Mouse (Mus musculus): ENCODE measurements at regions not wholly inside any gene's neighbourhood (a gene's known extent, or its start where the extent isn't known, plus 50 kb on each side); places are given as distances from the start of the nearest gene placed in this dataset.

- no peak overlapping the region for H3K4me2 ChIP-seq
- H3K27me3 ChIP-seq, result no peaks in the 10 kb centered on the region
- no peaks in the 10 kb centered on the region for H3K36me3 ChIP-seq
- 86% methylated on average over 10 of the region's 10 CpGs for WGBS
- no peak overlapping the region for H3K27ac ChIP-seq
- H3K4me1 ChIP-seq, result no peaks in the 10 kb centered on the region
- H3K9ac ChIP-seq, result no peak overlapping the region
- H3K9me3 ChIP-seq, result no peaks in the 10 kb centered on the region
- no peak for ATAC-seq (ENCODE audit: borderline replicate concordance, extremely low read depth, low FRiP score, low TSS enrichment)
- no peak overlapping the region for H3K4me3 ChIP-seq
Measured at GRCm38 (mm10) chr4:140423791-140424190, 177.2 kb upstream of the Igsf21 start.

GRCm38 (mm10) chr4:140421926-140422585, 175.5 kb upstream of the Igsf21 start:
- Histone ChIP-seq H3K4me2 (no peak overlapping the region), H3K27ac (no peak overlapping the region), H3K9ac (no peak overlapping the region), H3K9me3 (no peaks in the 10 kb centered on the region), H3K4me3 (no peak overlapping the region), H3K4me1 (no peaks in the 10 kb centered on the region), H3K27me3 (no peaks in the 10 kb centered on the region), H3K36me3 (no peaks in the 10 kb centered on the region)
- 54% methylated on average over 7 of the region's 7 CpGs for WGBS
- no peak for ATAC-seq (ENCODE audit: borderline replicate concordance, extremely low read depth, low FRiP score, low TSS enrichment)

GRCm38 (mm10) chr4:140419720-140420412, 173.3 kb upstream of the Igsf21 start:
- no peaks in the 10 kb centered on the region for H3K36me3 ChIP-seq
- H3K9ac ChIP-seq, result no peak overlapping the region
- peak; percentile 59 for ATAC-seq (ENCODE audit: borderline replicate concordance, extremely low read depth, low FRiP score, low TSS enrichment)
- no peak overlapping the region for H3K4me2 ChIP-seq
- H3K27me3 ChIP-seq, result no peaks in the 10 kb centered on the region
- no peak overlapping the region for H3K27ac ChIP-seq
- no peaks in the 10 kb centered on the region for H3K9me3 ChIP-seq
- no peaks in the 10 kb centered on the region for H3K4me1 ChIP-seq
- 23% methylated on average over 15 of the region's 15 CpGs for WGBS
- no peak overlapping the region for H3K4me3 ChIP-seq

GRCm38 (mm10) chr4:140412312-140412930, 165.8 kb upstream of the Igsf21 start:
- no peaks in the 10 kb centered on the region for H3K27me3 ChIP-seq
- H3K4me1 ChIP-seq, result no peaks in the 10 kb centered on the region
- no peak for ATAC-seq (ENCODE audit: borderline replicate concordance, extremely low read depth, low FRiP score, low TSS enrichment)
- no peaks in the 10 kb centered on the region for H3K36me3 ChIP-seq
- H3K4me3 ChIP-seq, result no peak overlapping the region
- H3K4me2 ChIP-seq, result no peak overlapping the region
- H3K27ac ChIP-seq, result no peak overlapping the region
- 44% methylated on average over 17 of the region's 17 CpGs for WGBS
- no peak overlapping the region for H3K9ac ChIP-seq
- H3K9me3 ChIP-seq, result no peaks in the 10 kb centered on the region

- Histone ChIP-seq H3K27ac (no peak overlapping the region), H3K9me3 (no peaks in the 10 kb centered on the region), H3K4me1 (no peaks in the 10 kb centered on the region; the same call in 1 of the 2 replicates), H3K4me2 (no peak overlapping the region), H3K9ac (no peak overlapping the region), H3K36me3 (no peaks in the 10 kb centered on the region), H3K27me3 (no peaks in the 10 kb centered on the region), H3K4me3 (no peak overlapping the region)
- no peak for ATAC-seq (ENCODE audit: borderline replicate concordance, extremely low read depth, low FRiP score, low TSS enrichment)
- 89% methylated on average over 5 of the region's 5 CpGs for WGBS
Measured at GRCm38 (mm10) chr4:140408446-140408845, 161.9 kb upstream of the Igsf21 start.

- H3K4me1 ChIP-seq, result no peaks in the 10 kb centered on the region; the same call in 1 of the 2 replicates
- no peak for ATAC-seq (ENCODE audit: borderline replicate concordance, extremely low read depth, low FRiP score, low TSS enrichment)
Measured at GRCm38 (mm10) chr4:140406913-140407312, 160.3 kb upstream of the Igsf21 start.

GRCm38 (mm10) chr4:140405993-140406881, 159.7 kb upstream of the Igsf21 start:
- H3K9me3 ChIP-seq, result no peaks in the 10 kb centered on the region
- H3K4me3 ChIP-seq, result no peak overlapping the region
- H3K4me2 ChIP-seq, result no peak overlapping the region
- no peaks in the 10 kb centered on the region; the same call in 1 of the 2 replicates for H3K4me1 ChIP-seq
- peak; percentile 46; the same call in 1 of the 2 replicates for ATAC-seq (ENCODE audit: borderline replicate concordance, extremely low read depth, low FRiP score, low TSS enrichment)
- 23% methylated on average over 7 of the region's 7 CpGs for whole genome bisulfite sequencing
- no peak overlapping the region for H3K9ac ChIP-seq
- H3K27ac ChIP-seq, result no peak overlapping the region
- no peaks in the 10 kb centered on the region for H3K27me3 ChIP-seq
- no peaks in the 10 kb centered on the region for H3K36me3 ChIP-seq

More at GRCm38 (mm10) chr4:140406913-140407312, 160.3 kb upstream of the Igsf21 start:
- WGBS, result 70% methylated on average over 4 of the region's 4 CpGs
- no peaks in the 10 kb centered on the region for H3K36me3 ChIP-seq
- H3K9ac ChIP-seq, result no peak overlapping the region
- no peaks in the 10 kb centered on the region for H3K9me3 ChIP-seq
- no peaks in the 10 kb centered on the region for H3K27me3 ChIP-seq
- H3K27ac ChIP-seq, result no peak overlapping the region
- no peak overlapping the region for H3K4me3 ChIP-seq
- H3K4me2 ChIP-seq, result no peak overlapping the region

- 65% methylated on average over 9 of the region's 9 CpGs for WGBS
- Histone ChIP-seq H3K4me2 (no peak overlapping the region), H3K27ac (no peak overlapping the region), H3K4me3 (no peak overlapping the region), H3K4me1 (no peaks in the 10 kb centered on the region; the same call in 1 of the 2 replicates), H3K9ac (no peak overlapping the region), H3K27me3 (no peaks in the 10 kb centered on the region), H3K9me3 (no peaks in the 10 kb centered on the region), H3K36me3 (no peaks in the 10 kb centered on the region)
- ATAC-seq (ENCODE audit: borderline replicate concordance, extremely low read depth, low FRiP score, low TSS enrichment), result no peak
Measured at GRCm38 (mm10) chr4:140405427-140405826, 158.8 kb upstream of the Igsf21 start.

GRCm38 (mm10) chr4:140403128-140403527, 156.5 kb upstream of the Igsf21 start:
- no peak for ATAC-seq (ENCODE audit: borderline replicate concordance, extremely low read depth, low FRiP score, low TSS enrichment)
- no peaks in the 10 kb centered on the region for H3K9me3 ChIP-seq
- no peak overlapping the region for H3K4me2 ChIP-seq
- no peak overlapping the region for H3K4me3 ChIP-seq
- H3K27me3 ChIP-seq, result no peaks in the 10 kb centered on the region
- WGBS, result 48% methylated on average over 8 of the region's 8 CpGs
- H3K4me1 ChIP-seq, result no peaks in the 10 kb centered on the region; the same call in 1 of the 2 replicates
- H3K27ac ChIP-seq, result no peak overlapping the region
- no peak overlapping the region for H3K9ac ChIP-seq
- no peaks in the 10 kb centered on the region for H3K36me3 ChIP-seq

- no peak overlapping the region for H3K9ac ChIP-seq
- no peak overlapping the region for H3K4me3 ChIP-seq
- no peaks in the 10 kb centered on the region for H3K27me3 ChIP-seq
- H3K4me1 ChIP-seq, result no peaks in the 10 kb centered on the region; the same call in 1 of the 2 replicates
- H3K4me2 ChIP-seq, result no peak overlapping the region
- ATAC-seq (ENCODE audit: borderline replicate concordance, extremely low read depth, low FRiP score, low TSS enrichment), result no peak
- H3K36me3 ChIP-seq, result no peaks in the 10 kb centered on the region
- no peaks in the 10 kb centered on the region for H3K9me3 ChIP-seq
- no peak overlapping the region for H3K27ac ChIP-seq
- WGBS, result 62% methylated on average over 7 of the region's 7 CpGs
Measured at GRCm38 (mm10) chr4:140402319-140402718, 155.7 kb upstream of the Igsf21 start.

GRCm38 (mm10) chr4:140401632-140402031, 155.0 kb upstream of the Igsf21 start:
- Histone ChIP-seq H3K9ac (no peak overlapping the region), H3K4me3 (no peak overlapping the region), H3K27me3 (no peaks in the 10 kb centered on the region), H3K4me2 (no peak overlapping the region), H3K27ac (no peak overlapping the region), H3K9me3 (no peaks in the 10 kb centered on the region), H3K36me3 (no peaks in the 10 kb centered on the region), H3K4me1 (no peaks in the 10 kb centered on the region; the same call in 1 of the 2 replicates)
- ATAC-seq (ENCODE audit: borderline replicate concordance, extremely low read depth, low FRiP score, low TSS enrichment), result no peak
- WGBS, result 83% methylated on average over 10 of the region's 10 CpGs
